26 mouse cellular contexts compared by ENCODE assay signal in genomic region chr5:111041952-111042351, GRCm38 (mm10).
DNase-seq lines count a peak whose midpoint lies in the region; ATAC-seq lines count a peak whose summit lies in the region.
"Had no signal": no experiment of that assay in that cellular context is flagged by ENCODE, and none has a peak within 500 bp of the region (broad histone marks: within the 10 kb centered on the region; RNA-seq: fewer than 3 reads in every experiment).

No protein-coding gene starts in this region.

- WGBS in midbrain, embryonic 12.5 days = 54% methylated on average over 5 of the region's 5 CpGs
- 87% methylated on average over 5 of the region's 5 CpGs for WGBS in midbrain, embryonic 10.5 days
- WGBS in forebrain, embryonic 15.5 days = 45% methylated on average over 5 of the region's 5 CpGs
- 33% methylated on average over 5 of the region's 5 CpGs for WGBS in midbrain, embryonic 14.5 days

- H3K9ac ChIP-seq in midbrain, embryonic 12.5 days (replicated peaks) = no peak overlapping the region
- H3K9ac ChIP-seq in forebrain, embryonic 15.5 days (replicated peaks) = no peak overlapping the region
- no peak overlapping the region for H3K9ac ChIP-seq in midbrain, embryonic 14.5 days (replicated peaks; ENCODE audit: low read length)
- H3K9ac ChIP-seq: heart, embryonic 13.5 days; limb, embryonic 15.5 days; liver, embryonic 13.5 days had no signal

- no peak overlapping the region for H3K4me3 ChIP-seq in midbrain, embryonic 12.5 days
- no peak overlapping the region for H3K4me3 ChIP-seq in midbrain, embryonic 10.5 days
- no peak overlapping the region for H3K4me3 ChIP-seq in forebrain, embryonic 15.5 days
- no peak overlapping the region for H3K4me3 ChIP-seq in midbrain, embryonic 14.5 days (replicated peaks; ENCODE audit: low read depth, low read length)
- H3K4me3 ChIP-seq: heart, embryonic 13.5 days; limb, embryonic 10.5 days; limb, embryonic 15.5 days; liver, embryonic 13.5 days; megakaryocyte, embryonic 14.5 days had no signal

- H3K27ac ChIP-seq in midbrain, embryonic 12.5 days (replicated peaks) = peak overlapping the region; percentile 64
- no peak overlapping the region for H3K27ac ChIP-seq in midbrain, embryonic 10.5 days (replicated peaks)
- H3K27ac ChIP-seq in forebrain, embryonic 15.5 days (replicated peaks) = peak overlapping the region; percentile 67
- peak overlapping the region; percentile 58 for H3K27ac ChIP-seq in midbrain, embryonic 14.5 days (replicated peaks; ENCODE audit: low read depth, low read length)
- H3K27ac ChIP-seq: heart, embryonic 13.5 days; limb, embryonic 10.5 days; limb, embryonic 15.5 days; liver, embryonic 13.5 days had no signal

- H3K4me1 ChIP-seq in midbrain, embryonic 12.5 days = peaks cover 60% of the 10 kb centered on the region
- peaks cover 57% of the 10 kb centered on the region for H3K4me1 ChIP-seq in midbrain, embryonic 10.5 days
- peaks cover 92% of the 10 kb centered on the region for H3K4me1 ChIP-seq in forebrain, embryonic 15.5 days
- peaks cover 67% of the 10 kb centered on the region for H3K4me1 ChIP-seq in midbrain, embryonic 14.5 days (ENCODE audit: control insufficient read depth, insufficient read depth, low read length)
- H3K4me1 ChIP-seq: liver, embryonic 13.5 days had no signal

- H3K36me3 ChIP-seq in midbrain, embryonic 12.5 days = no peaks in the 10 kb centered on the region
- no peaks in the 10 kb centered on the region for H3K36me3 ChIP-seq in midbrain, embryonic 10.5 days
- H3K36me3 ChIP-seq in forebrain, embryonic 15.5 days = no peaks in the 10 kb centered on the region
- no peaks in the 10 kb centered on the region for H3K36me3 ChIP-seq in midbrain, embryonic 14.5 days (ENCODE audit: control insufficient read depth, insufficient read depth, low read length)
- H3K36me3 ChIP-seq: heart, embryonic 13.5 days; limb, embryonic 10.5 days; limb, embryonic 15.5 days; liver, embryonic 13.5 days had no signal

- no peak for DNase-seq in midbrain, embryonic 10.5 days (ENCODE audit: low spot score)
- DNase-seq in midbrain, embryonic 14.5 days = peak; percentile 66
- DNase-seq: adrenal gland, adult 8-10 months; cerebellum, adult 11 months; cerebellum, adult 9-10 months; cerebellum, postnatal 36 days; gastrocnemius, postnatal 10 days; heart, postnatal 10 days; kidney, adult 8-10 months; kidney, postnatal 10 days; layer of hippocampus, postnatal 36 days; liver, embryonic 13.5 days; lung, adult 18-20 months; lung, postnatal 4 days had no signal

- H3K4me2 ChIP-seq in midbrain, embryonic 12.5 days (replicated peaks) = no peak overlapping the region
- no peak overlapping the region for H3K4me2 ChIP-seq in forebrain, embryonic 15.5 days (replicated peaks)
- H3K4me2 ChIP-seq in midbrain, embryonic 14.5 days (ENCODE audit: low read length) = peak overlapping the region; percentile 15; the same call in 1 of the 2 replicates
- H3K4me2 ChIP-seq: heart, embryonic 13.5 days; limb, embryonic 15.5 days; liver, embryonic 13.5 days had no signal

- no peaks in the 10 kb centered on the region for H3K9me3 ChIP-seq in midbrain, embryonic 12.5 days
- no peaks in the 10 kb centered on the region for H3K9me3 ChIP-seq in midbrain, embryonic 10.5 days (replicated peaks)
- H3K9me3 ChIP-seq in forebrain, embryonic 15.5 days = no peaks in the 10 kb centered on the region
- no peaks in the 10 kb centered on the region for H3K9me3 ChIP-seq in midbrain, embryonic 14.5 days (ENCODE audit: control insufficient read depth, low read length)
- H3K9me3 ChIP-seq: heart, embryonic 13.5 days; limb, embryonic 10.5 days; limb, embryonic 15.5 days; liver, embryonic 13.5 days; megakaryocyte, embryonic 14.5 days had no signal

- ATAC-seq in midbrain, embryonic 12.5 days (ENCODE audit: low FRiP score, low read depth) = no peak
- ATAC-seq in forebrain, embryonic 15.5 days (replicated peaks) = 0 out of 2 replicates have a peak, but pooled peaks have one; percentile 21
- ATAC-seq in midbrain, embryonic 14.5 days (ENCODE audit: low FRiP score, low TSS enrichment) = peak; percentile 50; the same call in 1 of the 2 replicates
- no peak for ATAC-seq in erythroblast, adult 5-6 weeks (replicated peaks; ENCODE audit: low FRiP score, poor library complexity, severe bottlenecking)
- ATAC-seq in cerebellum, adult (ENCODE audit: insufficient number of reproducible peaks, low FRiP score, low TSS enrichment) = no peak
- ATAC-seq: activated CD4-positive, CD25-positive, alpha-beta regulatory T cell, adult 4 months; intestine, embryonic 16.5 days; lung, postnatal 0 days had no signal

- H3K27me3 ChIP-seq in midbrain, embryonic 12.5 days = no peaks in the 10 kb centered on the region
- peaks cover 4% of the 10 kb centered on the region; the same call in 1 of the 2 replicates for H3K27me3 ChIP-seq in midbrain, embryonic 10.5 days (ENCODE audit: low read depth, poor library complexity, severe bottlenecking)
- no peaks in the 10 kb centered on the region for H3K27me3 ChIP-seq in forebrain, embryonic 15.5 days
- H3K27me3 ChIP-seq in midbrain, embryonic 14.5 days (ENCODE audit: control insufficient read depth, insufficient read depth, low read length) = no peaks in the 10 kb centered on the region
- H3K27me3 ChIP-seq: CH12.LX; limb, embryonic 15.5 days; liver, embryonic 13.5 days had no signal

Comparison
In these comparisons a context has a peak if more than half of its experiments do, and no peak if none do; other contexts are left out.
1. ATAC-seq: peak in forebrain, embryonic 15.5 days (single experiment) and midbrain, embryonic 14.5 days (single experiment); none in midbrain, embryonic 12.5 days (single experiment), erythroblast, adult 5-6 weeks (single experiment) and cerebellum, adult (single experiment).